Mouse (Mus musculus): ENCODE results near the gene Pop5. TPM values are rescaled to one million over a fixed set of nuclear protein-coding genes. Genes with fewer than 3 reads are reported as not detected.
A peak's percentile ranks its signal among the peaks of the same experiment; 100 is the strongest.

The Pop5 gene
- polyA plus RNA-seq, 1 experiment = 68.6 TPM

- H3K4me1 ChIP-seq (ENCODE audit: control insufficient read depth, insufficient read depth, insufficient read length, low read length) = peaks cover 27% of the 10 kb centered on the region
- no peak overlapping the region for H3K4me3 ChIP-seq (ENCODE audit: low read depth, low read length)
- peaks cover 10% of the 10 kb centered on the region for H3K36me3 ChIP-seq (ENCODE audit: control insufficient read depth, insufficient read depth, low read length)
- H3K27ac ChIP-seq (ENCODE audit: insufficient read depth, low read depth, low read length) = no peak overlapping the region
- 63% methylated on average over 5 of the region's 5 CpGs for WGBS
- no peaks in the 10 kb centered on the region for H3K27me3 ChIP-seq (ENCODE audit: control insufficient read depth, insufficient read depth, low read length)
- TF ChIP-seq CTCF (IDR thresholded peaks at IDR 0.05; ENCODE audit: extremely low read depth, insufficient read length, insufficient replicate concordance, low read depth, low read length) = no peak
These were observed 30.7 kb downstream of the Pop5 start for GRCm38 (mm10) chr5:115266340-115266739.

- H3K27me3 ChIP-seq (ENCODE audit: control insufficient read depth, insufficient read depth, low read length) = no peaks in the 10 kb centered on the region
- no peak overlapping the region for H3K4me3 ChIP-seq (ENCODE audit: low read depth, low read length)
- TF ChIP-seq POLR2A (IDR thresholded peaks at IDR 0.05; ENCODE audit: low read depth, low read length) (no peak), CTCF (IDR thresholded peaks at IDR 0.05; ENCODE audit: extremely low read depth, insufficient read length, insufficient replicate concordance, low read depth, low read length) (no peak)
- no peak overlapping the region for H3K27ac ChIP-seq (ENCODE audit: insufficient read depth, low read depth, low read length)
- peaks cover 10% of the 10 kb centered on the region for H3K36me3 ChIP-seq (ENCODE audit: control insufficient read depth, insufficient read depth, low read length)
- WGBS = 69% methylated on average over 8 of the region's 8 CpGs
- H3K4me1 ChIP-seq (ENCODE audit: control insufficient read depth, insufficient read depth, insufficient read length, low read length) = peaks cover 27% of the 10 kb centered on the region
These were observed 31.3 kb downstream of the Pop5 start for GRCm38 (mm10) chr5:115266787-115267468.

- no peak for TF ChIP-seq CTCF (IDR thresholded peaks at IDR 0.05; ENCODE audit: extremely low read depth, insufficient read length, insufficient replicate concordance, low read depth, low read length)
- TF ChIP-seq POLR2A (IDR thresholded peaks at IDR 0.05; ENCODE audit: low read depth, low read length) = no peak
- Histone ChIP-seq H3K36me3 (ENCODE audit: control insufficient read depth, insufficient read depth, low read length) (peaks cover 10% of the 10 kb centered on the region), H3K4me3 (ENCODE audit: low read depth, low read length) (no peak overlapping the region), H3K4me1 (ENCODE audit: control insufficient read depth, insufficient read depth, insufficient read length, low read length) (peaks cover 27% of the 10 kb centered on the region), H3K27me3 (ENCODE audit: control insufficient read depth, insufficient read depth, low read length) (no peaks in the 10 kb centered on the region), H3K27ac (ENCODE audit: insufficient read depth, low read depth, low read length) (no peak overlapping the region)
- 78% methylated on average over 3 of the region's 3 CpGs for WGBS
These were observed 31.9 kb downstream of the Pop5 start for GRCm38 (mm10) chr5:115267469-115268045.

- H3K27me3 ChIP-seq (ENCODE audit: control insufficient read depth, insufficient read depth, low read length) = no peaks in the 10 kb centered on the region
- H3K36me3 ChIP-seq (ENCODE audit: control insufficient read depth, insufficient read depth, low read length) = peaks cover 10% of the 10 kb centered on the region
- no peak overlapping the region for H3K4me3 ChIP-seq (ENCODE audit: low read depth, low read length)
- TF ChIP-seq POLR2A (IDR thresholded peaks at IDR 0.05; ENCODE audit: low read depth, low read length) = no peak
- no peak for TF ChIP-seq CTCF (IDR thresholded peaks at IDR 0.05; ENCODE audit: extremely low read depth, insufficient read length, insufficient replicate concordance, low read depth, low read length)
- H3K27ac ChIP-seq (ENCODE audit: insufficient read depth, low read depth, low read length) = no peak overlapping the region
- 42% methylated on average over 3 of the region's 3 CpGs for WGBS
- peaks cover 27% of the 10 kb centered on the region for H3K4me1 ChIP-seq (ENCODE audit: control insufficient read depth, insufficient read depth, insufficient read length, low read length)
These were observed 32.6 kb downstream of the Pop5 start for GRCm38 (mm10) chr5:115268266-115268665.

GRCm38 (mm10) chr5:115269969-115270368, 34.3 kb downstream of the Pop5 start:
- peaks cover 22% of the 10 kb centered on the region for H3K4me1 ChIP-seq (ENCODE audit: control insufficient read depth, insufficient read depth, insufficient read length, low read length)
- peaks cover 10% of the 10 kb centered on the region for H3K36me3 ChIP-seq (ENCODE audit: control insufficient read depth, insufficient read depth, low read length)
- peak overlapping the region; percentile 18; the same call in 1 of the 2 replicates for H3K27ac ChIP-seq (ENCODE audit: insufficient read depth, low read depth, low read length)
- WGBS = 25% methylated on average over 1 of the region's 1 CpGs
- no peaks in the 10 kb centered on the region for H3K27me3 ChIP-seq (ENCODE audit: control insufficient read depth, insufficient read depth, low read length)
- no peak for TF ChIP-seq CTCF (IDR thresholded peaks at IDR 0.05; ENCODE audit: extremely low read depth, insufficient read length, insufficient replicate concordance, low read depth, low read length)
- TF ChIP-seq POLR2A (IDR thresholded peaks at IDR 0.05; ENCODE audit: low read depth, low read length) = no peak
- no peak overlapping the region for H3K4me3 ChIP-seq (ENCODE audit: low read depth, low read length)

GRCm38 (mm10) chr5:115271931-115272811, 36.5 kb downstream of the Pop5 start:
- under 1% methylated on average over 76 of the region's 77 CpGs for WGBS
- H3K4me1 ChIP-seq (ENCODE audit: control insufficient read depth, insufficient read depth, insufficient read length, low read length) = peaks cover 16% of the 10 kb centered on the region
- peak overlapping the region; percentile 81 for H3K4me3 ChIP-seq (ENCODE audit: low read depth, low read length)
- TF ChIP-seq POLR2A (IDR thresholded peaks at IDR 0.05; ENCODE audit: low read depth, low read length) (no peak), CTCF (IDR thresholded peaks at IDR 0.05; ENCODE audit: extremely low read depth, insufficient read length, insufficient replicate concordance, low read depth, low read length) (no peak)
- peak overlapping the region; percentile 26 for H3K27ac ChIP-seq (ENCODE audit: insufficient read depth, low read depth, low read length)
- no peaks in the 10 kb centered on the region for H3K27me3 ChIP-seq (ENCODE audit: control insufficient read depth, insufficient read depth, low read length)
- H3K36me3 ChIP-seq (ENCODE audit: control insufficient read depth, insufficient read depth, low read length) = 0 out of 2 replicates have a peak, but pooled peaks cover 8% of the 10 kb centered on the region
